Mouse (Mus musculus): ENCODE data around the gene Nynrin.

Gene Nynrin

GRCm38 (mm10) chr14:55840853-55841366 is 12.9 kb upstream of the Nynrin start:
- DNase-seq (ENCODE audit: low spot score): no peak

- DNase-seq (ENCODE audit: low spot score): no peak
Observed at GRCm38 (mm10) chr14:55842794-55843193, 11.0 kb upstream of the Nynrin start.

- DNase-seq (ENCODE audit: low spot score): no peak
Observed at GRCm38 (mm10) chr14:55845506-55846294, 8.1 kb upstream of the Nynrin start.

- no peak for DNase-seq (ENCODE audit: low spot score)
Observed at GRCm38 (mm10) chr14:55850885-55851284, 2.9 kb upstream of the Nynrin start.

- DNase-seq (ENCODE audit: low spot score): peak; percentile 74
Observed at GRCm38 (mm10) chr14:55852646-55853551, 911 bp upstream of the Nynrin start.

GRCm38 (mm10) chr14:55854406-55855100 is 743 bp downstream of the Nynrin start:
- DNase-seq (ENCODE audit: low spot score): peak; percentile 44

GRCm38 (mm10) chr14:55855101-55855561 is 1.3 kb downstream of the Nynrin start:
- peak; percentile 81 for DNase-seq (ENCODE audit: low spot score)

- DNase-seq (ENCODE audit: low spot score): peak; percentile 33
Observed at GRCm38 (mm10) chr14:55857588-55857987, 3.8 kb downstream of the Nynrin start.

GRCm38 (mm10) chr14:55862186-55862585 is 8.4 kb downstream of the Nynrin start:
- DNase-seq (ENCODE audit: low spot score): no peak

GRCm38 (mm10) chr14:55862970-55863369 is 9.2 kb downstream of the Nynrin start:
- no peak for DNase-seq (ENCODE audit: low spot score)

GRCm38 (mm10) chr14:55863773-55864172 is 10.0 kb downstream of the Nynrin start:
- peak; percentile 85 for DNase-seq (ENCODE audit: low spot score)

GRCm38 (mm10) chr14:55866962-55867361 is 13.2 kb downstream of the Nynrin start:
- DNase-seq (ENCODE audit: low spot score): peak; percentile 67

- no peak for DNase-seq (ENCODE audit: low spot score)
Observed at GRCm38 (mm10) chr14:55868230-55869026, 14.6 kb downstream of the Nynrin start.

GRCm38 (mm10) chr14:55869538-55869937 is 15.7 kb downstream of the Nynrin start:
- no peak for DNase-seq (ENCODE audit: low spot score)

GRCm38 (mm10) chr14:55872039-55872438 is 18.2 kb downstream of the Nynrin start:
- DNase-seq (ENCODE audit: low spot score): no peak

- no peak for DNase-seq (ENCODE audit: low spot score)
Observed at GRCm38 (mm10) chr14:55872551-55872950, 18.7 kb downstream of the Nynrin start.

GRCm38 (mm10) chr14:55873242-55873713 is 19.5 kb downstream of the Nynrin start:
- DNase-seq (ENCODE audit: low spot score): no peak

GRCm38 (mm10) chr14:55873714-55874683 is 20.2 kb downstream of the Nynrin start:
- peak; percentile 92 for DNase-seq (ENCODE audit: low spot score)

GRCm38 (mm10) chr14:55877469-55878315 is 23.9 kb downstream of the Nynrin start:
- peak; percentile 67 for DNase-seq (ENCODE audit: low spot score)

Measured in embryo, embryonic 10 days (tissue).